Mouse (Mus musculus) kidney, postnatal 4 days (tissue): ENCODE measurements around the gene Apol7b.

Experiments used
- DNase-seq, 2 experiments: peaks; one replicate each; pipeline ENCODE4 v3.0.0; 2021; ENCODE audit warnings: mixed read lengths in 2 of 2

Apol7b gene

GRCm38 (mm10) chr15:77384340-77385030, 62.8 kb downstream of the Apol7b start:
- no peak for DNase-seq

GRCm38 (mm10) chr15:77382880-77383279, 64.4 kb downstream of the Apol7b start:
- DNase-seq, result no peak

GRCm38 (mm10) chr15:77382271-77382850, 64.9 kb downstream of the Apol7b start:
- no peak for DNase-seq

GRCm38 (mm10) chr15:77381481-77381880, 65.8 kb downstream of the Apol7b start:
- DNase-seq, result no peak

GRCm38 (mm10) chr15:77379921-77380320, 67.4 kb downstream of the Apol7b start:
- DNase-seq, result no peak

- no peak for DNase-seq
Observed at GRCm38 (mm10) chr15:77377419-77377818, 69.9 kb downstream of the Apol7b start.

- no peak for DNase-seq
Observed at GRCm38 (mm10) chr15:77376920-77377319, 70.4 kb downstream of the Apol7b start.
